Mouse (Mus musculus): ENCODE results near the gene Hhipl1.

DNA sequence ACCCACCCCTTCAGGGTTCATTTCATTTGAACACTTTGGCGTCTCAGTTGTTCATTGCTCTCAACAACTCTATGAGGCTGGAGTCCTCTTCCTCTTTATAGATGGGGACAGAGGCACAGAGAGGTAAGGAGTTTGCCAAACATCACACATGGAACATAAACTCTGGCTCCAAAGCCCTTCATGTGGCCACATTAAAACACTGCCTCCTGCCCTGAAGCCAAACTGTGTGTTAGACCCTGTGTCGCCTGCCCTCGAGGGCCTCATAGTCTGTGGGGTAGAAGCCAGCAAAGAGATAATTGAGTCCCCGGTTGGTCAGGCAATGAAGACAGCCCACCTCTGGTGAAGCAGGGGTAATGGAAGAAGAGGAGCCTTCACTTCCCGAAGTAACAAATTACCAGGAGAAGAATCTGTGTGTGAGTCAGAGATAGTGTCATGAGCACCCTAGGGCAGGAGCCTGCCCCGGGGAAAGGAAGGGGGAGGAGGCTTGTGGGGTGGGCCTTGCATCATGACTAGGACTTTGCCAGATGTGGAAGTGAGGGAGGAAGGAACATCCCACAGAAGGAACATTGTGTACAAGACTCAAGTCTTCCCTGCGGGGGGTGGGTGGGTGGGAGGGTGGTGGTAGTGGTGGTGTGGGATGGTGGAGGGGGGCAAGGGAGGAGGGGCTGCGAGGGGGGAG is 3.2 kb downstream of the Hhipl1 start:
- TF ChIP-seq GATA1 (IDR thresholded peaks at IDR 0.05; ENCODE audit: low read length) = no peak
- no peak for TF ChIP-seq TAL1 (IDR thresholded peaks at IDR 0.05; ENCODE audit: low read length)
